Comparison of ENCODE assay signal across 8 mouse cellular contexts in genomic region chr14:54059776-54060175, GRCm38 (mm10).
DNase-seq lines count a peak whose midpoint lies in the region; ATAC-seq lines count a peak whose summit lies in the region.

No protein-coding gene starts in this region.

- H3K4me1 ChIP-seq in forebrain, embryonic 11.5 days (replicated peaks; ENCODE audit: control insufficient read depth, insufficient read depth, low read length) = no peaks in the 10 kb centered on the region
- H3K4me1 ChIP-seq in hindbrain, embryonic 12.5 days = peaks cover 33% of the 10 kb centered on the region

- 21% methylated on average over 4 of the region's 4 CpGs for WGBS in forebrain, embryonic 11.5 days
- 24% methylated on average over 4 of the region's 4 CpGs for WGBS in hindbrain, embryonic 12.5 days

- no peaks in the 10 kb centered on the region for H3K36me3 ChIP-seq in forebrain, embryonic 11.5 days (ENCODE audit: control insufficient read depth, insufficient read depth, low read length)
- H3K36me3 ChIP-seq in hindbrain, embryonic 12.5 days = no peaks in the 10 kb centered on the region

- H3K9me3 ChIP-seq in forebrain, embryonic 11.5 days (ENCODE audit: control insufficient read depth, low read length) = no peaks in the 10 kb centered on the region
- no peaks in the 10 kb centered on the region for H3K9me3 ChIP-seq in hindbrain, embryonic 12.5 days (replicated peaks)

- no peak overlapping the region for H3K9ac ChIP-seq in forebrain, embryonic 11.5 days (ENCODE audit: low read length)
- no peak overlapping the region; the same call in 1 of the 2 replicates for H3K9ac ChIP-seq in hindbrain, embryonic 12.5 days

- H3K4me3 ChIP-seq in forebrain, embryonic 11.5 days (ENCODE audit: low read depth, low read length) = no peak overlapping the region
- no peak overlapping the region for H3K4me3 ChIP-seq in hindbrain, embryonic 12.5 days

- no peaks in the 10 kb centered on the region for H3K27me3 ChIP-seq in forebrain, embryonic 11.5 days (ENCODE audit: control insufficient read depth, insufficient read depth, low read length)
- H3K27me3 ChIP-seq in hindbrain, embryonic 12.5 days = no peaks in the 10 kb centered on the region

- peak; percentile 77 for ATAC-seq in forebrain, embryonic 11.5 days (replicated peaks; ENCODE audit: low FRiP score)
- peak; percentile 78 for ATAC-seq in hindbrain, embryonic 12.5 days (ENCODE audit: low FRiP score)
- ATAC-seq in megakaryocyte, adult 5-6 weeks (ENCODE audit: poor library complexity, severe bottlenecking) = peak; percentile 59; the same call in 1 of the 2 replicates

- no peak overlapping the region for H3K27ac ChIP-seq in forebrain, embryonic 11.5 days (ENCODE audit: low read depth, low read length)
- no peak overlapping the region for H3K27ac ChIP-seq in hindbrain, embryonic 12.5 days

- H3K4me2 ChIP-seq in forebrain, embryonic 11.5 days (ENCODE audit: low read depth, low read length, severe bottlenecking) = no peak overlapping the region
- H3K4me2 ChIP-seq in hindbrain, embryonic 12.5 days (replicated peaks) = no peak overlapping the region

- DNase-seq in MEL-GATA-1-ER (ENCODE audit: extremely low read depth, low read depth) = peak; percentile 30
- peak; percentile 78 for DNase-seq in c-Kit-positive CD71-negative TER-119-negative erythroid progenitor cells, embryonic 14.5 days (ENCODE audit: low read depth)
- peak; percentile 82 for DNase-seq in forebrain, embryonic 11.5 days (ENCODE audit: low spot score)
- DNase-seq in layer of hippocampus, adult 9-11 months = peak; percentile 84
- DNase-seq in right cerebral cortex, adult 18-20 months = peak; percentile 85
- DNase-seq in urinary bladder, postnatal 36 days (ENCODE audit: low spot score in 2 of 2) = peak; percentile 56 to 62

Comparison
In these comparisons a context has a peak if more than half of its experiments do, and no peak if none do; other contexts are left out.
1. DNase-seq: peak in every context shown above with its lines; median percentile 85 in right cerebral cortex, adult 18-20 months; 84 in layer of hippocampus, adult 9-11 months; 82 in forebrain, embryonic 11.5 days; 78 in c-Kit-positive CD71-negative TER-119-negative erythroid progenitor cells, embryonic 14.5 days; 59 in urinary bladder, postnatal 36 days; 30 in MEL-GATA-1-ER.